Mouse (Mus musculus): ENCODE data around the gene Mfsd4b1. TPM values are rescaled to one million over a fixed set of nuclear protein-coding genes. Genes with fewer than 3 reads are reported as not detected.
A peak's percentile ranks its signal among the peaks of the same experiment; 100 is the strongest.

The Mfsd4b1 gene
- polyA plus RNA-seq (2011; ENCODE audit: insufficient read depth, insufficient read length, low replicate concordance, missing spikeins), result not detected in 2 replicates

DNA sequence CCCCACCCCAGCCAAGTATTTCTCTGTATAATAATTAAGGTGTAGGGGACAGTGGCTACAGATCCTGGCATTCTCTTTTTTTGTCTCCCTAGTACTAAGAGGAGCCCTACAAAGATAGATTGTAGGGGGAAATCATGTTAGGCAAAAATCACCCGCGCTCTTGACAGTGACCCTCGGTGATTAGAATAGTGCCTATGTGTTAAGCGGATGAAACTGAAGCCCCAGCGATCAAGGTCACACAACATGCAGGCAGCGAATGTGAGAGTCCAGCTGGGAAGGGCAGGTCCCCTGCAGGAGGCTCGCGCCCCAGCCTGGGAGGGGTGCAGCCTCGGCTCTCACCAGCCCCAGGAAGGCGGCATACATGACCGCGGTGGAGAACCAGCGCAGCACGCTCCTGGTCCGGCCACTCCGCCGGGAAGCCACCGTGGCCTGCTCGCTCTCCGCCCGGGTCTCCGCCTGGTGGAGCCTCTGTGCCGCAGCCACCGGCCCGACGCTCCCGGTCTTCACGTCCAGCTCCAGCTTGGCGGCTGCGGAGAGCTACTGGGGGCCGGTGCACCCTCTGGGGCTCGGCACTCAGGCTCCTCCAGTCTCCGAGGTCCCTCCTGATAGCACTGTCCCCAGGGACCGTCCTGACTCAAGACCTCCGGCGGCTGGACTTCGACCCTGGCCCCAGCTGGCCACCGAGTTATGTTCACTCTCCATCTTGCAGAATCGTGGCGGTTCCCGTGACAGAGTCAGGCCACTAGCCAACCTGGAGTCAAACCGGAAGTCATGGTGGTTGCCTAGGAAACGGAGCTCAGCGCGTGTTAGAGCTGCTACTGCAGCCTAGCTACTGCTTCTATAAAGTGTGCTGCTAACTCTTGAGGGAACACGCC is at the start of gene Mfsd4b1:
TSS of gene Mfsd4b1 (minus strand) at position 715 of the 875 bp plus-strand sequence.
- Histone ChIP-seq H3K4me3 (replicated peaks; ENCODE audit: control insufficient read depth, low read depth, low read length) (peak within 1 kb of the TSS; percentile 37), H3K4me1 (ENCODE audit: control insufficient read depth, insufficient read depth, low read length) (no peaks in the 10 kb centered on the region; the same call in 1 of the 2 replicates), H3K27ac (ENCODE audit: control insufficient read depth, insufficient read depth, low read depth, low read length, poor library complexity) (no peak within 1 kb of the TSS)
- 3% methylated on average over 46 of the region's 46 CpGs for WGBS
- TF ChIP-seq POLR2A (IDR thresholded peaks at IDR 0.05; ENCODE audit: borderline replicate concordance, control insufficient read depth, low read depth, low read length), result no peak
- no peak for TF ChIP-seq CTCF (IDR thresholded peaks at IDR 0.05; ENCODE audit: control insufficient read depth, insufficient read depth, low read length)

DNA sequence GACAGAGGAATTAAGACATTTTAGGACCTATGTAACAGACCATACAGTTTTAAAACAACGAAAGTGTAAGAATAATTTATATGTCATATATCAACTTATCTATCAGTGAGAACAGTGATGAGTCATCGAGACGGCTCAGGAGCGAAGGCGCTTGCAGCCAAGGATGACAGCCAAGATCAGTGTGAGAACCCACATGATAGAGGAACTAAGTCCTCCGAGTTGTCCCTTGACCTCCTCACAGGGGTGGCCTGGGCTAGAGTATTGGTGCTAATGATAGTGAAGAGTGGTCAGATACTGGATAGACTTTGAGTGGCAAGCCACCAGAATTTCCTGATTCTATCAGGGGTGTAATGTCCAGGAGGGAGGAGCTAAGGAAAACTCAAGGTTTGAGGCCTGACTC is 48.5 kb upstream of the Mfsd4b1 start:
- WGBS, result 24% methylated on average over 6 of the region's 6 CpGs
- no peak for TF ChIP-seq CTCF (IDR thresholded peaks at IDR 0.05; ENCODE audit: control insufficient read depth, insufficient read depth, low read length)
- no peak for TF ChIP-seq POLR2A (IDR thresholded peaks at IDR 0.05; ENCODE audit: borderline replicate concordance, control insufficient read depth, low read depth, low read length)
- no peak overlapping the region for H3K4me3 ChIP-seq (replicated peaks; ENCODE audit: control insufficient read depth, low read depth, low read length)

DNA sequence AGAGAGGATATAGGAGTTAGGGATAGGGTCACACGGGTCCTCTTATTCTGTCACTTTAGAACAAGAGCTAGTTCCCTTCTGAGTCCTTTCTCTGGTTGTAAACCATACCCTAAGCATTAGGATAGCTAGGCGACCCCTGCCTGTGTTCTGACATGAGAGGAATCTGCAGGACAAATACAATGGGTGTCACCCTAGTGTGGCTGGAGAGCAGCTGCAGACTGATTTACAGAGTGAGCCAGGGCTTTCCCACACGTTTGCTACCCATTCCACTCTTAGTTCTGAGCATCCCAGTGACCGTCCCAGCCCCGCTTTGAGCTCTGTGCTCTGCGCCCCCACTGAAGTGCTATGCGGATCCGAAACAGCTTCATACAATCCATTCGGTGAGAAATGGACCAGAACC is 45.6 kb upstream of the Mfsd4b1 start:
- whole genome bisulfite sequencing, result 78% methylated on average over 9 of the region's 9 CpGs
- Histone ChIP-seq H3K27ac (ENCODE audit: control insufficient read depth, insufficient read depth, low read depth, low read length, poor library complexity) (peak overlapping the region; percentile 4; the same call in 1 of the 2 replicates), H3K4me1 (ENCODE audit: control insufficient read depth, insufficient read depth, low read length) (peaks cover 9% of the 10 kb centered on the region), H3K4me3 (replicated peaks; ENCODE audit: control insufficient read depth, low read depth, low read length) (no peak overlapping the region)
- TF ChIP-seq CTCF (IDR thresholded peaks at IDR 0.05; ENCODE audit: control insufficient read depth, insufficient read depth, low read length) (no peak), POLR2A (IDR thresholded peaks at IDR 0.05; ENCODE audit: borderline replicate concordance, control insufficient read depth, low read depth, low read length) (no peak)

More for the DNA sequence above, 48.5 kb upstream of the Mfsd4b1 start:
- Histone ChIP-seq H3K27ac (ENCODE audit: control insufficient read depth, insufficient read depth, low read depth, low read length, poor library complexity) (no peak overlapping the region), H3K4me1 (ENCODE audit: control insufficient read depth, insufficient read depth, low read length) (peaks cover 6% of the 10 kb centered on the region)

DNA sequence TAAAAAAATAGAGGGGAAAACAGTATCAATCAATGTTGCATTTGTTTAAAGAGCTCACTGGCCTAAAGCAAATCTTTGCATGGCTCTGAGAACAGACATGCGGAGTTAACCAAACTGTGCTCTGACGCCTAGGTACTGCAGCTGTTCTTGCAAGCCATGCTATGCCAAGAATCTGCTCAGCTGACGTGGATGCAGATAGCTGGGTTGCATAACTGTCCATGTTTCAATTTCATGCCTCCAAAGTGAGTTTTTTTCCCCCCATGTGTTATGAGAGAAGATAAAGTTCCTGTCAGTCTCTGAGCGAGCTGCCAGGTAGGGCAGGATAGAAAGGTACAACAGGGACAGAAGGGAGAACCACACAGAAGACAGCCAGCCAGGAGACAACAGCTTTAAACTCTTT is 44.2 kb upstream of the Mfsd4b1 start:
- H3K4me1 ChIP-seq (ENCODE audit: control insufficient read depth, insufficient read depth, low read length), result peaks cover 9% of the 10 kb centered on the region
- no peak overlapping the region for H3K4me3 ChIP-seq (replicated peaks; ENCODE audit: control insufficient read depth, low read depth, low read length)
- TF ChIP-seq POLR2A (IDR thresholded peaks at IDR 0.05; ENCODE audit: borderline replicate concordance, control insufficient read depth, low read depth, low read length) (no peak), CTCF (IDR thresholded peaks at IDR 0.05; ENCODE audit: control insufficient read depth, insufficient read depth, low read length) (no peak)
- peak overlapping the region; percentile 3; the same call in 1 of the 2 replicates for H3K27ac ChIP-seq (ENCODE audit: control insufficient read depth, insufficient read depth, low read depth, low read length, poor library complexity)
- WGBS, result 35% methylated on average over 4 of the region's 4 CpGs

DNA sequence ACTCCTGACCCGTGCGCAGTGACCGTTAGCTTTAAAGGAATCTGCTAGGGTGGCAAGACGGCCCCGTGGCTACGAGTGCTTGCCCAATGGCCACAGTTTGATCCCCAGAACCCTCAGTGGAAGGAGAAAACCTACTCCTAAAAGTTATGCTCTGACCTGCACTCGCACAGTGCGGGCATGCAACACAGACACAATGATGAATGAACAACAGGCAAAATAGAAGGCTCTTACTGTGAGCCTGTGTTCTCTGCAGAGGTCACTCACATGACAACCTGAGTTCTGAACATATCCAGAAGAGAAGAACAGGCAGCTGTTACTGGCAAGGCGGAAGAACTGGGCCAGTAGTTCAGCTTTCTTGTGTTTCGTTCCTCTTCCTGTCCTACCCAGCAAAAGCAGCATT is 43.5 kb upstream of the Mfsd4b1 start:
- peak overlapping the region; percentile 56 for H3K27ac ChIP-seq (ENCODE audit: control insufficient read depth, insufficient read depth, low read depth, low read length, poor library complexity)

DNA sequence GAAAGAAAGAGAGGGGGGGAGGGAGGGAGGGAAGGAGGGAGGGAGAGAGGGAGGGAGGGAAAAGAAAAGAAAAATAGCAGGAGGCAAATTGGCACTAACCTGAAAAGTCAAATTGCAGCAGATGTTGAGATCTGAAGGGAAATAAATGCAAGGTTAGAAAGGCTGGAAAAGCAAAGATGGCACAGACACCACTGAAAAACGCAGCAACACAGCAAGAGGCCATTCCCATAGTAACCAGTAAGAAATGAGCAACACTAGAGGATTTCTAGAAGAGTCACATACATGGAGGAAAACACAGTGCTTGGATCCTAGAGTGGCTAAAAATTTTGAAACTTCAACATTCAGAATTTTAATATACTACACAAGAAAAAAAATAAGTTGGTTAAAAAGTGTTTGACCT is 42.5 kb upstream of the Mfsd4b1 start:
- Histone ChIP-seq H3K27ac (ENCODE audit: control insufficient read depth, insufficient read depth, low read depth, low read length, poor library complexity) (no peak overlapping the region), H3K4me1 (ENCODE audit: control insufficient read depth, insufficient read depth, low read length) (peaks cover 9% of the 10 kb centered on the region), H3K4me3 (replicated peaks; ENCODE audit: control insufficient read depth, low read depth, low read length) (no peak overlapping the region)
- WGBS, result 83% methylated on average over 1 of the region's 1 CpGs
- TF ChIP-seq POLR2A (IDR thresholded peaks at IDR 0.05; ENCODE audit: borderline replicate concordance, control insufficient read depth, low read depth, low read length) (no peak), CTCF (IDR thresholded peaks at IDR 0.05; ENCODE audit: control insufficient read depth, insufficient read depth, low read length) (no peak)

More for the DNA sequence above, 43.5 kb upstream of the Mfsd4b1 start:
- Histone ChIP-seq H3K4me1 (ENCODE audit: control insufficient read depth, insufficient read depth, low read length) (peaks cover 9% of the 10 kb centered on the region), H3K4me3 (replicated peaks; ENCODE audit: control insufficient read depth, low read depth, low read length) (no peak overlapping the region)
- WGBS, result 36% methylated on average over 10 of the region's 10 CpGs
- TF ChIP-seq POLR2A (IDR thresholded peaks at IDR 0.05; ENCODE audit: borderline replicate concordance, control insufficient read depth, low read depth, low read length) (no peak), CTCF (IDR thresholded peaks at IDR 0.05; ENCODE audit: control insufficient read depth, insufficient read depth, low read length) (no peak)

DNA sequence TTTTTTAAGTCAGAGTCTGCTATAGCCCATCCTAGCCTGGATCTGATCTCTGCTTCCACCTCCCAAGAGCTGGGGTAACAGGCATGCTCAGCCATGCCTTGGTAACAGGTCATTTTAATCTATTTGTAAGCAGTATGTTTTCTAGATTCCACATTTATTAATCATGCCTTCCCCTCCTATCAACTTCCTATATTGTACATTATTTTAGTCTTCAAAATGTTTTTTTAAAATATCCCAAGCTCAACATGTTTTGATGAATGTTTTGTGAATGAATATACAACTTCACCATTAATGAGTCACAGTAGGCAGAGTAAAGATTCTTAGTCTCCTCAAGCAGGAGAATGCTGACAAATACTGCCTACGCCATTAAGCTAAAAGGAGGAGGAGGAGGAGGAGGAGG is 42.0 kb upstream of the Mfsd4b1 start:
- WGBS, result 80% methylated on average over 1 of the region's 1 CpGs
- TF ChIP-seq POLR2A (IDR thresholded peaks at IDR 0.05; ENCODE audit: borderline replicate concordance, control insufficient read depth, low read depth, low read length) (no peak), CTCF (IDR thresholded peaks at IDR 0.05; ENCODE audit: control insufficient read depth, insufficient read depth, low read length) (no peak)
- H3K4me1 ChIP-seq (ENCODE audit: control insufficient read depth, insufficient read depth, low read length), result peaks cover 9% of the 10 kb centered on the region

DNA sequence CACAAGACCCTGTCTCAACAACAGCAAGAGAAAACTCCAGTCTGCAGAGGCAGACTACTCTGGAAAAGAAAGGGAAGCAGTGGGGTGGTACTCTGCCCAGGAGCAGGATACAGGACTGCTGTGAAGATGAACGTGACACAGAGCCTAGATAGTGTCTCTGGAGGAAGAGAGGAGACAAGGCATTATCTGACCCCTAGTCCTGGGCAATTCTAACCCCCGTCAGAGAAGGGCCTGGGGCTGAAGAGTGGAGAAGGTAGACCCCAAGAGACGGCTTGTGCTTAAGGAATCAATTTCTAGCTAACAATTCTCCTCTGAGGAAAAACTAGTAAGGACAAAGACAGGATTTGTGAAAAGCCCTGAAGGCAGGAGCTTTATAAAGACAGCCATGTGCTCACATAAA is 40.3 kb upstream of the Mfsd4b1 start:
- 79% methylated on average over 3 of the region's 3 CpGs for WGBS
- Histone ChIP-seq H3K4me3 (replicated peaks; ENCODE audit: control insufficient read depth, low read depth, low read length) (no peak overlapping the region), H3K27ac (ENCODE audit: control insufficient read depth, insufficient read depth, low read depth, low read length, poor library complexity) (no peak overlapping the region), H3K4me1 (ENCODE audit: control insufficient read depth, insufficient read depth, low read length) (peaks cover 4% of the 10 kb centered on the region)
- TF ChIP-seq CTCF (IDR thresholded peaks at IDR 0.05; ENCODE audit: control insufficient read depth, insufficient read depth, low read length) (no peak), POLR2A (IDR thresholded peaks at IDR 0.05; ENCODE audit: borderline replicate concordance, control insufficient read depth, low read depth, low read length) (no peak)

More for the DNA sequence above, 42.0 kb upstream of the Mfsd4b1 start:
- H3K27ac ChIP-seq (ENCODE audit: control insufficient read depth, insufficient read depth, low read depth, low read length, poor library complexity), result no peak overlapping the region
- no peak overlapping the region for H3K4me3 ChIP-seq (replicated peaks; ENCODE audit: control insufficient read depth, low read depth, low read length)
